Mouse (Mus musculus): ENCODE data around the gene Rarg. TPM values are rescaled to one million over a fixed set of nuclear protein-coding genes. Genes with fewer than 3 reads are reported as not detected.

The Rarg gene
- total and polyA plus RNA-seq, 3 experiments, result 0.39 to 5.8 TPM; not detected in 1

DNA sequence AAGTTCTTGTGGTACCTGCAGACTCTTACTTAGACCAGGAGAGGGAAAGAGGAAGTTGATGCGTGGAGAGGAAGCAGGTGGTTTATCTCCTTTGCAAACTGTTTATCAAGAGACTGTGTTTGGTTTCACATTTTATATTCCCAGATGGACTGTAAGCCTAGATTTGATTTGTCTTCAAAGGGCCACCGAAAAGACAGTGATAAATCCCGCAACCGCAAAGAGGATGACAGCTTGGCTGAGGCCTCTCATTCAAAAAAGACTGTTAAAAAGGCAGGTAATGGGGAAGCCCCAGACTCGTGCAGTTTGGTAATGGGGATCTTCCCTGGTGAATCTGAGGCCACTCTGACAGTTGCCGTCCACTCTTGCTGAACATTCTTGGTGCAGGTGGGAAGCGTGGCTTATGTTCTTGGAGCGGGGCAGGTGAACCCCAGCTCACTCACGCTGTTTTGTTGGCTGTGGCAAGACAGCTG, 49.2 kb downstream of the Rarg start (continued):
- TF ChIP-seq ZMIZ1 (IDR thresholded peaks at IDR 0.05; ENCODE audit: low read depth, low read length) (no peak; the same call in 1 of the 2 replicates), MAX (IDR thresholded peaks at IDR 0.05; ENCODE audit: low read length) (no peak; the same call in 1 of the 2 replicates), BHLHE40 (IDR thresholded peaks at IDR 0.05; ENCODE audit: borderline replicate concordance, low read depth, low read length) (peak; percentile 87)

DNA sequence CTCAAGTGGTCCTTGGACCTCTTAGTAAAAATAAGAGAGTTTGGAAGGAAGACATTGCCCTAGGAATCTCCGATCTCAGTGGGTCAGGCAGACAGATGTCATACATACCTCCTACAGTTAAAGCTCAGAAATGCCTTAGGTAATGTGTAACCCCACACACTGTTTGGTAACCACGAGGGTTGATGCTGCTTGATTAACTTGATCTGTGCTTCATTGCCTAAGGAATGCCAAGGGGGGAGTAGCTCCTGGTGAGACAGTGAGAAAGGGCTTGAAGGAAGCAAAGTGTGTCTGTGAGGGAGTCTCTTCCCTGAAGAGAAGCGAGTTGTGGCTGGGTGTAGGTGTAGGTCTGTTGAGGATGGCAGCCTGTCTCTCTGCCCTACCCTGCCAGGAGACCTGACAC, 50.0 kb downstream of the Rarg start:
- no peaks in the 10 kb centered on the region for H3K9me3 ChIP-seq (replicated peaks; ENCODE audit: insufficient read depth, low read length)
- no peak for DNase-seq (ENCODE audit: low read depth, low spot score)
- peaks cover 13 to 25% of the 10 kb centered on the region in 2 experiments for H3K4me1 ChIP-seq (ENCODE audit: control insufficient read depth in 1 of 2, insufficient read depth in 2 of 2, low read length in 2 of 2)
- no peaks in the 10 kb centered on the region for H3K27me3 ChIP-seq (ENCODE audit: control insufficient read depth in 1 of 2, insufficient read depth in 2 of 2, low read length in 2 of 2)
- H3K4me3 ChIP-seq (ENCODE audit: control insufficient read depth in 1 of 2, insufficient read depth in 1 of 2, low read depth in 2 of 2, low read length in 2 of 2), result no peak overlapping the region
- H3K27ac ChIP-seq (ENCODE audit: control insufficient read depth, low read depth, low read length), result no peak overlapping the region
- TF ChIP-seq UBTF (IDR thresholded peaks at IDR 0.05; ENCODE audit: borderline replicate concordance, insufficient read depth, low read depth, low read length) (no peak), RCOR1 (IDR thresholded peaks at IDR 0.05; ENCODE audit: low read depth, low read length) (no peak), SMC3 (IDR thresholded peaks at IDR 0.05; ENCODE audit: low read depth, low read length) (no peak), SIN3A (IDR thresholded peaks at IDR 0.05; ENCODE audit: low read length) (no peak), GATA1 (IDR thresholded peaks at IDR 0.05; ENCODE audit: low read depth, low read length) (no peak), TCF12 (IDR thresholded peaks at IDR 0.05; ENCODE audit: low read depth, low read length) (no peak)
- H3K79me2 ChIP-seq (ENCODE audit: control insufficient read depth, insufficient read depth, low read length, poor library complexity), result peaks cover 8% of the 10 kb centered on the region
- H3K36me3 ChIP-seq (ENCODE audit: control insufficient read depth in 1 of 2, insufficient read depth in 2 of 2, low read length in 2 of 2), result peaks cover 15 to 40% of the 10 kb centered on the region in 2 experiments
- no peak overlapping the region for H3K9ac ChIP-seq (ENCODE audit: control insufficient read depth, low read depth, low read length, poor library complexity, severe bottlenecking)

DNA sequence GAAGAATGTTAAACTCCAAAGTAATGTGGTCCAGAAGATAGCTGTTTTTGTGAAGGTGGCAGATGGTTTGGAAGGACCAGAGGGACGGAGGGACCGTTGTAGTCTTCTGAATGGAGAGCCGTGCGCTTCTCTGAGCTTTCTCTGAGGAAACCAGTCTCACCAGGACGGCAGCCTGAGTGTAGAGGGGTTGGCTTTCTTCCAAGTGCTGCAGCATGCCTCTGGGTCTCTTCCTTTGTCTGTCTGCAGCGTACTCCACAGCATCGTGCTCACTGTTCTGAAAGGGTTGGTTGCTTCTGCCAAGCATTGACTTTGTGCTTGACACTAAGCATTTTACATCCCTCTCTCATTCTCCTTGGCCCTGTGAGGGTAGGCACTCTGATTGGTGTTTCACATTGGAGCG, 51.5 kb downstream of the Rarg start:
- H3K79me2 ChIP-seq (ENCODE audit: control insufficient read depth, insufficient read depth, low read length, poor library complexity), result peaks cover 8% of the 10 kb centered on the region
- no peak overlapping the region for H3K27ac ChIP-seq (ENCODE audit: control insufficient read depth, low read depth, low read length)
- DNase-seq (ENCODE audit: low read depth, low spot score), result peak; percentile 30
- H3K4me3 ChIP-seq (ENCODE audit: control insufficient read depth in 1 of 2, insufficient read depth in 1 of 2, low read depth in 2 of 2, low read length in 2 of 2), result no peak overlapping the region
- H3K36me3 ChIP-seq (ENCODE audit: control insufficient read depth in 1 of 2, insufficient read depth in 2 of 2, low read length in 2 of 2), result peaks cover 14 to 42% of the 10 kb centered on the region in 2 experiments
- no peaks in the 10 kb centered on the region for H3K27me3 ChIP-seq (ENCODE audit: control insufficient read depth in 1 of 2, insufficient read depth in 2 of 2, low read length in 2 of 2)
- peaks cover 13 to 27% of the 10 kb centered on the region in 2 experiments for H3K4me1 ChIP-seq (ENCODE audit: control insufficient read depth in 1 of 2, insufficient read depth in 2 of 2, low read length in 2 of 2)
- H3K9ac ChIP-seq (ENCODE audit: control insufficient read depth, low read depth, low read length, poor library complexity, severe bottlenecking), result no peak overlapping the region
- no peaks in the 10 kb centered on the region for H3K9me3 ChIP-seq (replicated peaks; ENCODE audit: insufficient read depth, low read length)
- TF ChIP-seq ZNF384 (IDR thresholded peaks at IDR 0.05; ENCODE audit: low read depth, low read length) (no peak), NELFE (IDR thresholded peaks at IDR 0.05; ENCODE audit: low read depth, low read length) (no peak), TCF12 (IDR thresholded peaks at IDR 0.05; ENCODE audit: low read depth, low read length) (no peak), EP300 (IDR thresholded peaks at IDR 0.05; ENCODE audit: low read depth in 1 of 2, low read length in 2 of 2) (no peak), SIN3A (IDR thresholded peaks at IDR 0.05; ENCODE audit: low read length) (no peak), USF1 (IDR thresholded peaks at IDR 0.05; ENCODE audit: low read depth, low read length) (no peak), MXI1 (IDR thresholded peaks at IDR 0.05; ENCODE audit: low read depth, low read length) (no peak), ZC3H11A (IDR thresholded peaks at IDR 0.05; ENCODE audit: low read depth, low read length) (no peak), CHD2 (IDR thresholded peaks at IDR 0.05; ENCODE audit: low read length) (no peak), GABPA (IDR thresholded peaks at IDR 0.05; ENCODE audit: low read depth, low read length) (no peak), RAD21 (IDR thresholded peaks at IDR 0.05; ENCODE audit: low read depth, low read length) (no peak), E2F4 (IDR thresholded peaks at IDR 0.05; ENCODE audit: borderline replicate concordance, low read depth, low read length) (no peak), MAFK (IDR thresholded peaks at IDR 0.05; ENCODE audit: borderline replicate concordance, low read depth, low read length) (no peak), SMC3 (IDR thresholded peaks at IDR 0.05; ENCODE audit: low read depth, low read length) (no peak), KAT2A (conservative IDR thresholded peaks at IDR 0.05; ENCODE audit: low read depth, low read length) (no peak), POLR2AphosphoS2 (IDR thresholded peaks at IDR 0.05; ENCODE audit: low read length) (no peak), MAZ (IDR thresholded peaks at IDR 0.05; ENCODE audit: low read depth, low read length) (no peak)

Measured in MEL (cell line).